Mouse (Mus musculus) ES-Bruce4 (cell line): Measurements from ENCODE around the gene Dirc2.

ENCODE experiments used
- EP300 ChIP-seq: IDR thresholded peaks from 2 replicates; pipeline ENCODE4 v1.6.1; 2011; ENCODE audit warnings: low read depth, low read length; ENCODE audit not compliant: insufficient read depth
- POLR2A ChIP-seq: IDR thresholded peaks from one replicate; pipeline ENCODE4 v1.8.1; 2011; ENCODE audit warnings: low read length; ENCODE audit not compliant: insufficient read depth

DNA sequence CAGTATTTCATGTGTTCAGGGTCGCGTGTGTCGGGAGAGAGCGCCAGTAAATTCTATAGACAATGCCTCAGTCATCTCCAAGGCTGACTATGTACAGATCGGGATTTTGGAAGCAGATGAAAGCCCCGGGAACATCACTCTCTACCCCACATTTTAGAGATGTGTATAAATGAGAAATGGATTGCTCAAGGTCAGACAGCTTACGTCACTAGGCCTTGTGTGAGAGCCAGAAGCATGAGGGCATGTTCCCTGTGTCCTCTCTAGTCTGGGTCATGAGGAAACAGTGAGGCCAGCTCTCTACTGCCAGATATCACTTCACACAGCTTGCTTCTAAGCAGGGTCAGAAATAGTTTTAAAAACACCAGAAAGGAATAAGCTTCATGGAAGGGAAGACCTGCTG lies 77.5 kb downstream of the Dirc2 start:
- TF ChIP-seq EP300, result no peak
- no peak for TF ChIP-seq POLR2A
